Mouse (Mus musculus) stomach, embryonic 15.5 days (tissue): Measurements from ENCODE around the gene Ugp2. TPM values are rescaled to one million over a fixed set of nuclear protein-coding genes. Genes with fewer than 3 reads are reported as not detected.

Experiments
- ATAC-seq: fragments of 200-750 bp; cut with Nextera tagmentation; 2 replicates; pipeline ENCODE4 v1.8.0; 2017; ENCODE audit warnings: low read depth, moderate number of reproducible peaks, moderate TSS enrichment; ENCODE audit not compliant: insufficient read depth, low FRiP score
- H3K27ac ChIP-seq: fragments of 300-500 bp; sonication (generic); 2 replicates; pipeline ENCODE4 v1.5.1; 2015; ENCODE audit warnings: mild to moderate bottlenecking, inconsistent platforms
- H3K27me3 ChIP-seq: fragments of 300-500 bp; sonication (generic); replicated peaks from 2 replicates; pipeline ENCODE4 v1.6.1; 2015; ENCODE audit warnings: inconsistent platforms
- H3K36me3 ChIP-seq: fragments of 300-500 bp; sonication (generic); 2 replicates; pipeline ENCODE4 v1.6.1; 2015; ENCODE audit warnings: inconsistent platforms
- H3K4me1 ChIP-seq: fragments of 300-500 bp; sonication (generic); 2 replicates; pipeline ENCODE4 v1.6.1; 2015; ENCODE audit warnings: inconsistent platforms
- H3K4me2 ChIP-seq: fragments of 300-500 bp; sonication (generic); 2 replicates; pipeline ENCODE4 v1.6.1; 2015; ENCODE audit warnings: mild to moderate bottlenecking, inconsistent platforms
- H3K4me3 ChIP-seq: fragments of 300-500 bp; sonication (generic); replicated peaks from 2 replicates; pipeline ENCODE4 v1.5.1; 2015; ENCODE audit warnings: inconsistent platforms
- H3K9ac ChIP-seq: fragments of 300-500 bp; sonication (generic); 2 replicates; pipeline ENCODE4 v1.6.1; 2015; ENCODE audit warnings: inconsistent platforms
- H3K9me3 ChIP-seq: fragments of 300-500 bp; sonication (generic); 2 replicates; pipeline ENCODE4 v1.6.1; 2016; ENCODE audit warnings: inconsistent platforms
- WGBS: fragments of 180-500 bp; shearing (Covaris S2); methylation state at CpG from one replicate; pipeline ENCODE4 v1.1.7; 2015; 5-methylcytosine and 5-hydroxymethylcytosine counted together
- polyA plus RNA-seq: library from polyadenylated mRNA; unstranded; fragments of >200 nt; fragmentation: Nextera tagmentation; extraction: Ambion mirVana; gene quantifications from 2 replicates; pipeline ENCODE4 v1.2.1, GENCODE M21; 2015

The Ugp2 gene
- polyA plus RNA-seq, 1 experiment from 2014 or later, result 95.2 TPM

- no peaks in the 10 kb centered on the region for H3K27me3 ChIP-seq
- H3K9ac ChIP-seq, result peak overlapping the region; percentile 73
- peak overlapping the region; percentile 71 for H3K4me2 ChIP-seq
- H3K27ac ChIP-seq, result peak overlapping the region; percentile 97
- under 1% methylated on average over 66 of the region's 69 CpGs for WGBS
- ATAC-seq, result peak; percentile 92
- H3K36me3 ChIP-seq, result no peaks in the 10 kb centered on the region
- H3K4me1 ChIP-seq, result peaks cover 4% of the 10 kb centered on the region
- H3K4me3 ChIP-seq, result peak overlapping the region; percentile 78
- H3K9me3 ChIP-seq, result no peaks in the 10 kb centered on the region
These were observed 441 bp downstream of the Ugp2 start for GRCm38 (mm10) chr11:21370399-21371121.

- Histone ChIP-seq H3K4me3 (peak overlapping the region; percentile 78), H3K9me3 (no peaks in the 10 kb centered on the region), H3K36me3 (no peaks in the 10 kb centered on the region), H3K4me2 (peak overlapping the region; percentile 71), H3K9ac (peak overlapping the region; percentile 57; the same call in 1 of the 2 replicates), H3K27me3 (no peaks in the 10 kb centered on the region), H3K27ac (peak overlapping the region; percentile 97), H3K4me1 (peaks cover 4% of the 10 kb centered on the region)
- 11% methylated on average over 9 of the region's 9 CpGs for WGBS
- no peak for ATAC-seq
These were observed 1.6 kb downstream of the Ugp2 start for GRCm38 (mm10) chr11:21369248-21370016.

- Histone ChIP-seq H3K27me3 (no peaks in the 10 kb centered on the region), H3K27ac (no peak overlapping the region), H3K9ac (no peak overlapping the region; the same call in 1 of the 2 replicates), H3K4me2 (peak overlapping the region; percentile 71), H3K36me3 (no peaks in the 10 kb centered on the region), H3K9me3 (no peaks in the 10 kb centered on the region), H3K4me1 (peaks cover 4% of the 10 kb centered on the region), H3K4me3 (peak overlapping the region; percentile 78)
- no peak for ATAC-seq
- WGBS, result 38% methylated on average over 7 of the region's 7 CpGs
These were observed 2.5 kb downstream of the Ugp2 start for GRCm38 (mm10) chr11:21368466-21368865.

- H3K4me1 ChIP-seq, result peaks cover 1% of the 10 kb centered on the region
- no peak for ATAC-seq
- H3K9me3 ChIP-seq, result no peaks in the 10 kb centered on the region
- WGBS, result 88% methylated on average over 4 of the region's 4 CpGs
- H3K27ac ChIP-seq, result no peak overlapping the region
- H3K4me2 ChIP-seq, result no peak overlapping the region
- H3K9ac ChIP-seq, result no peak overlapping the region
- no peaks in the 10 kb centered on the region for H3K36me3 ChIP-seq
- no peak overlapping the region for H3K4me3 ChIP-seq
- H3K27me3 ChIP-seq, result no peaks in the 10 kb centered on the region
These were observed 7.7 kb downstream of the Ugp2 start for GRCm38 (mm10) chr11:21363144-21363940.

GRCm38 (mm10) chr11:21351296-21351695 lies 19.7 kb downstream of the Ugp2 start:
- Histone ChIP-seq H3K4me2 (no peak overlapping the region), H3K4me1 (no peaks in the 10 kb centered on the region), H3K27me3 (no peaks in the 10 kb centered on the region), H3K9me3 (no peaks in the 10 kb centered on the region), H3K36me3 (0 out of 2 replicates have a peak, but pooled peaks cover 16% of the 10 kb centered on the region), H3K27ac (no peak overlapping the region), H3K9ac (no peak overlapping the region), H3K4me3 (no peak overlapping the region)
- 87% methylated on average over 7 of the region's 7 CpGs for WGBS
- ATAC-seq, result no peak

- no peak for ATAC-seq
- Histone ChIP-seq H3K27ac (no peak overlapping the region), H3K27me3 (no peaks in the 10 kb centered on the region), H3K4me1 (no peaks in the 10 kb centered on the region), H3K4me2 (no peak overlapping the region), H3K9ac (no peak overlapping the region), H3K36me3 (0 out of 2 replicates have a peak, but pooled peaks cover 22% of the 10 kb centered on the region), H3K4me3 (no peak overlapping the region), H3K9me3 (no peaks in the 10 kb centered on the region)
- WGBS, result 89% methylated on average over 2 of the region's 2 CpGs
These were observed 22.1 kb downstream of the Ugp2 start for GRCm38 (mm10) chr11:21348890-21349289.

GRCm38 (mm10) chr11:21346020-21346419 lies 25.0 kb downstream of the Ugp2 start:
- Histone ChIP-seq H3K4me3 (no peak overlapping the region), H3K27me3 (no peaks in the 10 kb centered on the region), H3K4me1 (no peaks in the 10 kb centered on the region), H3K9me3 (no peaks in the 10 kb centered on the region), H3K36me3 (0 out of 2 replicates have a peak, but pooled peaks cover 11% of the 10 kb centered on the region), H3K9ac (no peak overlapping the region), H3K27ac (no peak overlapping the region), H3K4me2 (no peak overlapping the region)
- 92% methylated on average over 3 of the region's 3 CpGs for WGBS
- ATAC-seq, result no peak

GRCm38 (mm10) chr11:21343490-21343889 lies 27.5 kb downstream of the Ugp2 start:
- Histone ChIP-seq H3K9me3 (no peaks in the 10 kb centered on the region), H3K27me3 (no peaks in the 10 kb centered on the region), H3K4me3 (no peak overlapping the region), H3K9ac (no peak overlapping the region), H3K4me2 (no peak overlapping the region), H3K27ac (no peak overlapping the region), H3K36me3 (0 out of 2 replicates have a peak, but pooled peaks cover 6% of the 10 kb centered on the region), H3K4me1 (no peaks in the 10 kb centered on the region)
- ATAC-seq, result no peak
- WGBS, result 92% methylated on average over 5 of the region's 5 CpGs

GRCm38 (mm10) chr11:21339088-21339487 lies 31.9 kb downstream of the Ugp2 start:
- no peaks in the 10 kb centered on the region for H3K27me3 ChIP-seq
- H3K9ac ChIP-seq, result no peak overlapping the region
- no peak overlapping the region for H3K27ac ChIP-seq
- H3K36me3 ChIP-seq, result no peaks in the 10 kb centered on the region
- H3K4me3 ChIP-seq, result no peak overlapping the region
- H3K9me3 ChIP-seq, result no peaks in the 10 kb centered on the region
- ATAC-seq, result no peak
- H3K4me2 ChIP-seq, result no peak overlapping the region
- no peaks in the 10 kb centered on the region for H3K4me1 ChIP-seq
- 83% methylated on average over 4 of the region's 4 CpGs for WGBS

- H3K27me3 ChIP-seq, result no peaks in the 10 kb centered on the region
- no peaks in the 10 kb centered on the region for H3K4me1 ChIP-seq
- no peak overlapping the region for H3K4me2 ChIP-seq
- H3K9ac ChIP-seq, result no peak overlapping the region
- no peak overlapping the region for H3K27ac ChIP-seq
- ATAC-seq, result no peak
- no peak overlapping the region for H3K4me3 ChIP-seq
- H3K9me3 ChIP-seq, result no peaks in the 10 kb centered on the region
- WGBS, result 75% methylated on average over 1 of the region's 1 CpGs
- 0 out of 2 replicates have a peak, but pooled peaks cover 2% of the 10 kb centered on the region for H3K36me3 ChIP-seq
These were observed 33.1 kb downstream of the Ugp2 start for GRCm38 (mm10) chr11:21337855-21338254.

GRCm38 (mm10) chr11:21332639-21333295 lies 38.2 kb downstream of the Ugp2 start:
- Histone ChIP-seq H3K27me3 (no peaks in the 10 kb centered on the region), H3K27ac (no peak overlapping the region), H3K4me3 (no peak overlapping the region), H3K9me3 (no peaks in the 10 kb centered on the region), H3K9ac (no peak overlapping the region), H3K4me2 (no peak overlapping the region), H3K4me1 (no peaks in the 10 kb centered on the region), H3K36me3 (0 out of 2 replicates have a peak, but pooled peaks cover 12% of the 10 kb centered on the region)
- WGBS, result 87% methylated on average over 5 of the region's 5 CpGs
- no peak for ATAC-seq
